Mouse (Mus musculus) splenic B cell, adult 2 months (primary cell): Measurements from ENCODE around the gene Acta2.
A peak's percentile ranks its signal among the peaks of the same experiment; 100 is the strongest.
"Not testable (repeated sequence)": the region's sequence is repeated elsewhere in the genome, so short reads cannot be mapped to it uniquely, and the experiment has no call there.

Experiments
- DNase-seq: peaks from one replicate; pipeline ENCODE4 v3.0.0-alpha.2; 2011; ENCODE audit warnings: low read depth, low spot score
- H3K27me3 ChIP-seq: 2 replicates; pipeline ENCODE4 v1.6.1; 2012; ENCODE audit warnings: mild to moderate bottlenecking, low read length, moderate library complexity, mixed read lengths; ENCODE audit not compliant: control insufficient read depth, poor library complexity, insufficient read depth, severe bottlenecking
- H3K36me3 ChIP-seq: 2 replicates; pipeline ENCODE4 v1.6.1; 2012; ENCODE audit warnings: mild to moderate bottlenecking, low read length, moderate library complexity, mixed read lengths; ENCODE audit not compliant: control insufficient read depth, poor library complexity, insufficient read depth, severe bottlenecking

The Acta2 gene

GRCm38 (mm10) chr19:34219260-34219968 lies 36.0 kb downstream of the Acta2 start:
- DNase-seq = peak; percentile 24
- no peaks in the 10 kb centered on the region for H3K27me3 ChIP-seq
- 0 out of 2 replicates have a peak, but pooled peaks cover 2% of the 10 kb centered on the region for H3K36me3 ChIP-seq

- H3K27me3 ChIP-seq = no peaks in the 10 kb centered on the region
- H3K36me3 ChIP-seq = 0 out of 2 replicates have a peak, but pooled peaks cover 2% of the 10 kb centered on the region
- DNase-seq = no peak
Measured at GRCm38 (mm10) chr19:34217761-34218160, 37.6 kb downstream of the Acta2 start.

- 0 out of 2 replicates have a peak, but pooled peaks cover 2% of the 10 kb centered on the region for H3K36me3 ChIP-seq
- DNase-seq = peak; percentile 56
Measured at GRCm38 (mm10) chr19:34216956-34217355, 38.4 kb downstream of the Acta2 start.

GRCm38 (mm10) chr19:34214136-34214535 lies 41.3 kb downstream of the Acta2 start:
- no peak for DNase-seq
- Histone ChIP-seq H3K27me3 (no peaks in the 10 kb centered on the region), H3K36me3 (no peaks in the 10 kb centered on the region)

More at GRCm38 (mm10) chr19:34216956-34217355, 38.4 kb downstream of the Acta2 start:
- H3K27me3 ChIP-seq = no peaks in the 10 kb centered on the region

- DNase-seq = no peak
- no peaks in the 10 kb centered on the region for H3K27me3 ChIP-seq
- H3K36me3 ChIP-seq = no peaks in the 10 kb centered on the region
Measured at GRCm38 (mm10) chr19:34213251-34213645, 42.1 kb downstream of the Acta2 start.

- DNase-seq = no peak
- H3K27me3 ChIP-seq = no peaks in the 10 kb centered on the region
- no peaks in the 10 kb centered on the region for H3K36me3 ChIP-seq
Measured at GRCm38 (mm10) chr19:34212489-34213250, 42.7 kb downstream of the Acta2 start.

- DNase-seq = no peak
Measured at GRCm38 (mm10) chr19:34210841-34211240, 44.5 kb downstream of the Acta2 start.

GRCm38 (mm10) chr19:34209930-34210581 lies 45.3 kb downstream of the Acta2 start:
- H3K36me3 ChIP-seq = no peaks in the 10 kb centered on the region
- DNase-seq = no peak

More at GRCm38 (mm10) chr19:34210841-34211240, 44.5 kb downstream of the Acta2 start:
- Histone ChIP-seq H3K27me3 (no peaks in the 10 kb centered on the region), H3K36me3 (no peaks in the 10 kb centered on the region)

GRCm38 (mm10) chr19:34209031-34209430 lies 46.4 kb downstream of the Acta2 start:
- Histone ChIP-seq H3K27me3 (no peaks in the 10 kb centered on the region), H3K36me3 (no peaks in the 10 kb centered on the region)

More at GRCm38 (mm10) chr19:34209930-34210581, 45.3 kb downstream of the Acta2 start:
- no peaks in the 10 kb centered on the region for H3K27me3 ChIP-seq

GRCm38 (mm10) chr19:34206760-34207440 lies 48.5 kb downstream of the Acta2 start:
- H3K27me3 ChIP-seq = no peaks in the 10 kb centered on the region
- no peak for DNase-seq
- H3K36me3 ChIP-seq = no peaks in the 10 kb centered on the region

More at GRCm38 (mm10) chr19:34209031-34209430, 46.4 kb downstream of the Acta2 start:
- DNase-seq = no peak

GRCm38 (mm10) chr19:34206128-34206527 lies 49.3 kb downstream of the Acta2 start:
- not testable (repeated sequence) for H3K27me3 ChIP-seq, H3K36me3 ChIP-seq
- DNase-seq = peak; percentile 36

GRCm38 (mm10) chr19:34202668-34203067 lies 52.7 kb downstream of the Acta2 start:
- Histone ChIP-seq H3K27me3 (no peaks in the 10 kb centered on the region), H3K36me3 (no peaks in the 10 kb centered on the region)
- DNase-seq = no peak

- no peaks in the 10 kb centered on the region for H3K27me3 ChIP-seq
- peak; percentile 58 for DNase-seq
- H3K36me3 ChIP-seq = no peaks in the 10 kb centered on the region
Measured at GRCm38 (mm10) chr19:34199488-34199887, 55.9 kb downstream of the Acta2 start.

GRCm38 (mm10) chr19:34198901-34199300 lies 56.5 kb downstream of the Acta2 start:
- DNase-seq = no peak
- Histone ChIP-seq H3K36me3 (no peaks in the 10 kb centered on the region), H3K27me3 (no peaks in the 10 kb centered on the region)
